Mouse (Mus musculus) C2C12 (cell line): ENCODE data around the gene Map3k3. TPM values are rescaled to one million over a fixed set of nuclear protein-coding genes. Genes with fewer than 3 reads are reported as not detected.

ENCODE experiments used
- H3K27me3 ChIP-seq: one replicate; pipeline ENCODE4 v1.6.1; 2011; ENCODE audit not compliant: control insufficient read depth, insufficient read depth, insufficient read length
- H3K36me3 ChIP-seq: one replicate; pipeline ENCODE4 v1.6.1; 2011; ENCODE audit not compliant: control insufficient read depth, insufficient read depth
- H3K4me3 ChIP-seq: one replicate; pipeline ENCODE4 v1.5.1; 2011; ENCODE audit warnings: mild to moderate bottlenecking, control low read depth; ENCODE audit not compliant: poor library complexity, insufficient read depth, severe bottlenecking
- H3K79me2 ChIP-seq: one replicate; pipeline ENCODE4 v1.6.1; 2011; ENCODE audit not compliant: control insufficient read depth, insufficient read depth
- H3K79me3 ChIP-seq: one replicate; pipeline ENCODE4 v1.6.1; 2011; ENCODE audit warnings: low read depth, control low read depth
- H3ac ChIP-seq: one replicate; pipeline ENCODE3; 2011; ENCODE audit warnings: low read depth; ENCODE audit not compliant: control insufficient read depth, insufficient read length
- CEBPB ChIP-seq: IDR thresholded peaks from one replicate; pipeline ENCODE4 v1.6.1; 2011; ENCODE audit warnings: low read depth, mild to moderate bottlenecking, control low read depth, moderate library complexity
- CTCF ChIP-seq: IDR thresholded peaks from one replicate; pipeline ENCODE4 v1.5.1; 2011; ENCODE audit not compliant: control insufficient read depth, insufficient read depth, insufficient read length
- FOSL1 ChIP-seq: IDR thresholded peaks from one replicate; pipeline ENCODE4 v1.8.0; 2011; ENCODE audit warnings: mild to moderate bottlenecking, low read length; ENCODE audit not compliant: poor library complexity, insufficient read depth, severe bottlenecking
- MAX ChIP-seq: IDR thresholded peaks from one replicate; pipeline ENCODE4 v1.6.1; 2011; ENCODE audit warnings: mild to moderate bottlenecking, control low read depth
- MYOD1 ChIP-seq: IDR thresholded peaks from one replicate; pipeline ENCODE4 v1.6.1; 2011; ENCODE audit warnings: low read depth; ENCODE audit not compliant: control insufficient read depth, insufficient read length
- MYOG ChIP-seq: IDR thresholded peaks from one replicate; pipeline ENCODE4 v1.6.1; 2011; ENCODE audit not compliant: control insufficient read depth, insufficient read length; ENCODE audit errors: extremely low read depth
- USF1 ChIP-seq: IDR thresholded peaks from one replicate; pipeline ENCODE4 v1.6.1; 2011; ENCODE audit warnings: low read depth, mild to moderate bottlenecking, control low read depth, moderate library complexity
- polyA plus RNA-seq: library from polyadenylated mRNA; unstranded; fragments of >200 nt; fragmentation: generic; extraction: Trizol; gene quantifications from one replicate; pipeline ENCODE4 v1.2.1, GENCODE M21; 2012; ENCODE audit warnings: missing spikeins

Map3k3 gene
- polyA plus RNA-seq, 1 experiment = 23.1 TPM

GRCm38 (mm10) chr11:106102866-106103265, 18.5 kb downstream of the Map3k3 start:
- Histone ChIP-seq H3K36me3 (peaks cover 21% of the 10 kb centered on the region), H3K4me3 (no peak overlapping the region), H3K27me3 (no peaks in the 10 kb centered on the region), H3ac (no peak overlapping the region), H3K79me2 (peaks cover 38% of the 10 kb centered on the region), H3K79me3 (peaks cover 4% of the 10 kb centered on the region)
- no peak for TF ChIP-seq USF1
- no peak for TF ChIP-seq MYOG
- no peak for TF ChIP-seq MYOD1
- no peak for TF ChIP-seq CEBPB
- no peak for TF ChIP-seq CTCF
- TF ChIP-seq MAX = no peak
- TF ChIP-seq FOSL1 = no peak

- Histone ChIP-seq H3K79me2 (peaks cover 32% of the 10 kb centered on the region), H3ac (no peak overlapping the region), H3K27me3 (no peaks in the 10 kb centered on the region), H3K79me3 (peaks cover 4% of the 10 kb centered on the region), H3K4me3 (no peak overlapping the region), H3K36me3 (peaks cover 18% of the 10 kb centered on the region)
- TF ChIP-seq MYOD1 (no peak), FOSL1 (no peak), CTCF (no peak), MYOG (no peak), CEBPB (no peak), MAX (no peak), USF1 (no peak)
Measured at GRCm38 (mm10) chr11:106106047-106106587, 21.7 kb downstream of the Map3k3 start.

GRCm38 (mm10) chr11:106111688-106112087, 27.3 kb downstream of the Map3k3 start:
- no peak for TF ChIP-seq FOSL1
- no peak for TF ChIP-seq MAX
- TF ChIP-seq MYOD1 = no peak
- no peak for TF ChIP-seq MYOG
- no peak for TF ChIP-seq CEBPB
- no peak for TF ChIP-seq USF1
- TF ChIP-seq CTCF = no peak
- H3K36me3 ChIP-seq = peaks cover 30% of the 10 kb centered on the region
- no peaks in the 10 kb centered on the region for H3K79me3 ChIP-seq
- no peak overlapping the region for H3ac ChIP-seq
- no peaks in the 10 kb centered on the region for H3K27me3 ChIP-seq
- H3K79me2 ChIP-seq = peaks cover 20% of the 10 kb centered on the region
- H3K4me3 ChIP-seq = no peak overlapping the region

GRCm38 (mm10) chr11:106122221-106122620, 37.8 kb downstream of the Map3k3 start:
- no peaks in the 10 kb centered on the region for H3K79me2 ChIP-seq
- peaks cover 49% of the 10 kb centered on the region for H3K36me3 ChIP-seq
- no peak overlapping the region for H3K4me3 ChIP-seq
- H3ac ChIP-seq = no peak overlapping the region
- no peaks in the 10 kb centered on the region for H3K27me3 ChIP-seq
- no peaks in the 10 kb centered on the region for H3K79me3 ChIP-seq
- TF ChIP-seq MAX (no peak), MYOG (no peak), CTCF (no peak), FOSL1 (no peak), MYOD1 (no peak), USF1 (no peak), CEBPB (no peak)

- TF ChIP-seq MYOD1 (no peak), CEBPB (no peak), USF1 (no peak), FOSL1 (no peak), MAX (no peak), CTCF (no peak), MYOG (no peak)
- no peaks in the 10 kb centered on the region for H3K79me3 ChIP-seq
- H3K79me2 ChIP-seq = no peaks in the 10 kb centered on the region
- peaks cover 53% of the 10 kb centered on the region for H3K36me3 ChIP-seq
- no peaks in the 10 kb centered on the region for H3K27me3 ChIP-seq
- H3ac ChIP-seq = no peak overlapping the region
- no peak overlapping the region for H3K4me3 ChIP-seq
Measured at GRCm38 (mm10) chr11:106122736-106123135, 38.3 kb downstream of the Map3k3 start.
